Mouse (Mus musculus) brown adipose tissue, adult 24 weeks (tissue): ENCODE data around the gene Olfr913. TPM values are rescaled to one million over a fixed set of nuclear protein-coding genes. Genes with fewer than 3 reads are reported as not detected.

Experiments
- H3K27ac ChIP-seq: fragments of 200-500 bp; replicated peaks from 2 replicates; pipeline ENCODE4 v1.5.1; 2012; ENCODE audit warnings: low read depth, mild to moderate bottlenecking, low read length
- H3K4me1 ChIP-seq: fragments of 200-500 bp; 2 replicates; pipeline ENCODE4 v1.6.1; 2012; ENCODE audit warnings: low read length, mixed read lengths; ENCODE audit not compliant: control insufficient read depth, insufficient read depth, insufficient read length
- H3K4me3 ChIP-seq: fragments of 200-500 bp; 2 replicates; pipeline ENCODE4 v1.5.1; 2012; ENCODE audit warnings: low read depth, mild to moderate bottlenecking, low read length, moderate library complexity; ENCODE audit not compliant: insufficient read depth
- polyA plus RNA-seq: library from polyadenylated mRNA; stranded (reverse); fragments of >200 nt; gene quantifications from 2 replicates; pipeline ENCODE4 v1.2.4, GENCODE M21; 2012; ENCODE audit not compliant: missing spikeins, insufficient read depth, insufficient read length

Gene Olfr913
- not detected in 2 replicates for polyA plus RNA-seq

- no peak within 1 kb of the TSS for H3K4me3 ChIP-seq
- no peaks in the 10 kb centered on the region for H3K4me1 ChIP-seq
- no peak within 1 kb of the TSS for H3K27ac ChIP-seq
Observed at GRCm38 (mm10) chr9:38592459-38592858, at the start of gene Olfr913. Olfr913 (plus strand) TSS chr9:38592759.

DNA sequence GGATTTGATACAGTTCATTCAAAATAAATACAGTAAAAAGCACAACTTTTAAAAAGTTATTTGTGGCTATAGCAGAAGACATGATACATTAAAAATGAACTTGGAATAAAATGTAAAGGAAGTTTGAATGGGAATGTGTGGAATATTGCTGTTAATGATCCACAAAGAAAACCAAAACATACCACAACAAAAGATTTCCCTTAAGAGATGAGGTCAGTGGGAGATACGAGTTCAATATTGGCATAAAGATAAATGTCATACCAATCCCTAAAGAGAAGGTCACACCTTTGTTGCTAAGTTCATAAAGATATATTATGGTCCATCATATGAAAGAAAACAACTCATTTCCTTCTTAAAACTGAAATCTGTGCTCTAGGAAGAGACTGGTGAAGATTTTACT, 12.7 kb upstream of the Olfr913 start, which contains the start of gene Olfr912:
Gene Olfr912, plus strand, starts transcription at position 301 of the 400 bp plus-strand sequence.
- Histone ChIP-seq H3K4me3 (no peak within 1 kb of the TSS), H3K4me1 (no peaks in the 10 kb centered on the region), H3K27ac (no peak within 1 kb of the TSS)

- Histone ChIP-seq H3K4me1 (no peaks in the 10 kb centered on the region), H3K27ac (no peak overlapping the region), H3K4me3 (no peak overlapping the region)
Observed at GRCm38 (mm10) chr9:38591056-38591455, 1.5 kb upstream of the Olfr913 start.

DNA sequence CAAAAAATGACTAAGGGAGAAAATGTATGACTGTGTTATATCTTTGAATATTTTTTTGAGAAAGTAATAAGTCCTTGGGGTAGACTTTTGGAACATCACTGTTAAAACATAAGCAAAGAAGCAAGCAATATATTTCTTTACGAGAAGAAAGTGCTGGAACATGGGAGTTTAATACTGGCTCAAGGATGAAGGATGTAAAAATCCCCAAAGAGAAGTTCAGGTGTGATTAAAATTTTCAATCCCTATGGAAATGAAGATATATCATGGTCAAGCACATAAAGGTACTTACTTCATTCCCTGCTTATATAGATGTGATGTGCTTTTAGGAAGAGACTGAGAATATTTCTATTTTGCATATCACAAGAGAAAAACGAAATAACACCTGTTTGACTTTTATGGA, 12.2 kb downstream of the Olfr913 start, which contains the start of gene Olfr914:
Gene Olfr914, plus strand, starts transcription at position 301 of the 400 bp plus-strand sequence.
- H3K4me3 ChIP-seq = no peak within 1 kb of the TSS
- no peaks in the 10 kb centered on the region for H3K4me1 ChIP-seq
- no peak within 1 kb of the TSS for H3K27ac ChIP-seq

GRCm38 (mm10) chr9:38632406-38632805, 39.8 kb downstream of the Olfr913 start:
- H3K4me1 ChIP-seq = no peaks in the 10 kb centered on the region
- no peak overlapping the region for H3K27ac ChIP-seq
- H3K4me3 ChIP-seq = no peak overlapping the region

Other genes starting within 250 kb of the Olfr913 start
- not detected in 2 replicates for gene Olfr898, start 244.3 kb upstream of the Olfr913 start, polyA plus RNA-seq
- not detected in 2 replicates for gene Olfr250, start 225.9 kb upstream of the Olfr913 start, polyA plus RNA-seq
- not detected in 2 replicates for gene Olfr251, start 215.7 kb upstream of the Olfr913 start, polyA plus RNA-seq
- not detected in 2 replicates for gene Olfr147, start 191.1 kb upstream of the Olfr913 start, polyA plus RNA-seq
- not detected in 2 replicates for gene Olfr901, start 163.3 kb upstream of the Olfr913 start, polyA plus RNA-seq
- not detected in 2 replicates for gene Olfr902, start 145.1 kb upstream of the Olfr913 start, polyA plus RNA-seq
- not detected in 2 replicates for gene Olfr904, start 129.6 kb upstream of the Olfr913 start, polyA plus RNA-seq
- gene Olfr905, start 121.7 kb upstream of the Olfr913 start, polyA plus RNA-seq = not detected in 2 replicates
- not detected in 2 replicates for gene Olfr906, start 105.7 kb upstream of the Olfr913 start, polyA plus RNA-seq
- not detected in 2 replicates for gene Olfr907, start 97.0 kb upstream of the Olfr913 start, polyA plus RNA-seq
- gene Olfr911-ps1, start 71.2 kb upstream of the Olfr913 start, polyA plus RNA-seq = not detected in 2 replicates
- not detected in 2 replicates for gene Olfr910, start 54.9 kb upstream of the Olfr913 start, polyA plus RNA-seq
- gene Olfr912, start 12.6 kb upstream of the Olfr913 start, polyA plus RNA-seq = not detected in 2 replicates
- gene Olfr914, start 12.3 kb downstream of the Olfr913 start, polyA plus RNA-seq = not detected in 2 replicates
- not detected in 2 replicates for gene Olfr916, start 67.1 kb downstream of the Olfr913 start, polyA plus RNA-seq
- not detected in 2 replicates for gene Olfr917, start 73.1 kb downstream of the Olfr913 start, polyA plus RNA-seq
- gene Olfr918, start 81.8 kb downstream of the Olfr913 start, polyA plus RNA-seq = not detected in 2 replicates
- gene Olfr919, start 110.9 kb downstream of the Olfr913 start, polyA plus RNA-seq = not detected in 2 replicates
- 28.3 and 35.4 TPM in 2 replicates for gene Vwa5a, start 125.5 kb downstream of the Olfr913 start, polyA plus RNA-seq
- not detected in 2 replicates for gene Olfr920, start 159.5 kb downstream of the Olfr913 start, polyA plus RNA-seq
- not detected in 2 replicates for gene Olfr921, start 180.3 kb downstream of the Olfr913 start, polyA plus RNA-seq
- gene Olfr922, start 221.9 kb downstream of the Olfr913 start, polyA plus RNA-seq = not detected in 2 replicates
- gene Olfr923, start 233.8 kb downstream of the Olfr913 start, polyA plus RNA-seq = not detected in 2 replicates